ENCODE assay signal across 16 mouse cellular contexts in genomic region chr5:77434060-77434459, GRCm38 (mm10). TPM values are rescaled to one million over a fixed set of nuclear protein-coding genes. Genes with fewer than 3 reads are reported as not detected.
A peak's percentile ranks its signal among the peaks of the same experiment; 100 is the strongest.
DNase-seq lines count a peak whose midpoint lies in the region; ATAC-seq and TF ChIP-seq lines count a peak whose summit lies in the region.
"Had no signal": no experiment of that assay in that cellular context is flagged by ENCODE, and none has a peak within 500 bp of the region (broad histone marks: within the 10 kb centered on the region; RNA-seq: fewer than 3 reads in every experiment).

No protein-coding gene starts in this region.

- WGBS in liver, adult 2 months: 16% methylated on average over 11 of the region's 11 CpGs
- 57% methylated on average over 11 of the region's 11 CpGs for WGBS in intestine, embryonic 16.5 days

- H3K4me2 ChIP-seq in intestine, embryonic 16.5 days (ENCODE audit: low read depth, low read length): no peak overlapping the region
- H3K4me2 ChIP-seq: heart, embryonic 15.5 days; hindbrain, embryonic 15.5 days; lung, embryonic 15.5 days; neural tube, embryonic 15.5 days had no signal

- no peak overlapping the region for H3K4me3 ChIP-seq in liver, adult 2 months (ENCODE audit: insufficient read depth, low read depth, low read length)
- H3K4me3 ChIP-seq in intestine, embryonic 16.5 days (ENCODE audit: low read length): no peak overlapping the region
- H3K4me3 ChIP-seq: heart, embryonic 15.5 days; hindbrain, embryonic 15.5 days; lung, embryonic 15.5 days; megakaryocyte, embryonic 14.5 days; neural tube, embryonic 15.5 days had no signal

- TF ChIP-seq POLR2A in liver, adult 2 months (IDR thresholded peaks at IDR 0.05; ENCODE audit: extremely low read depth, insufficient read depth, low read length): no peak

- ATAC-seq in intestine, embryonic 16.5 days: peak; percentile 38; the same call in 1 of the 2 replicates
- ATAC-seq: forebrain, postnatal 0 days had no signal

- H3K79me2 ChIP-seq in liver, adult 2 months (ENCODE audit: control insufficient read depth, insufficient read depth, low read length): no peaks in the 10 kb centered on the region

- no peaks in the 10 kb centered on the region for H3K27me3 ChIP-seq in liver, adult 2 months (ENCODE audit: control insufficient read depth, insufficient read depth, low read length)
- H3K27me3 ChIP-seq in intestine, embryonic 16.5 days (replicated peaks; ENCODE audit: control insufficient read depth, insufficient read depth, low read length): no peaks in the 10 kb centered on the region
- H3K27me3 ChIP-seq: heart, embryonic 15.5 days; hindbrain, embryonic 15.5 days; lung, embryonic 15.5 days; neural tube, embryonic 15.5 days had no signal

- DNase-seq in liver, adult 2 months (ENCODE audit: extremely low read depth, low read depth, low spot score): peak; percentile 48
- DNase-seq in liver: no peak
- peak; percentile 26 for DNase-seq in kidney, postnatal 10 days
- DNase-seq in yolk sac, embryonic 10.5 days (ENCODE audit: low spot score): peak; percentile 72
- no peak for DNase-seq in heart, postnatal 10 days
- no peak for DNase-seq in neural tube, embryonic 10.5 days (ENCODE audit: extremely low spot score, low spot score)
- DNase-seq: cerebellum, adult 8-10 months; forebrain, postnatal 0 days; left cerebral cortex, postnatal 4 days; retina, postnatal 1 day had no signal

- intact Hi-C loops in heart, postnatal 10 days (cut with DNase I): no loop called here

- no peaks in the 10 kb centered on the region for H3K9me3 ChIP-seq in intestine, embryonic 16.5 days (ENCODE audit: control insufficient read depth, low read length)
- H3K9me3 ChIP-seq: heart, embryonic 15.5 days; hindbrain, embryonic 15.5 days; lung, embryonic 15.5 days; neural tube, embryonic 15.5 days had no signal

- H3K9ac ChIP-seq in liver, adult 2 months (ENCODE audit: low read depth, low read length): no peak overlapping the region
- no peak overlapping the region for H3K9ac ChIP-seq in intestine, embryonic 16.5 days (ENCODE audit: low read depth, low read length)
- H3K9ac ChIP-seq: forebrain, postnatal 0 days; heart, embryonic 15.5 days; hindbrain, embryonic 15.5 days; lung, embryonic 15.5 days; neural tube, embryonic 15.5 days had no signal

- H3K4me1 ChIP-seq in liver, adult 2 months (ENCODE audit: control insufficient read depth, insufficient read depth, low read length): peaks cover 2% of the 10 kb centered on the region
- H3K4me1 ChIP-seq in intestine, embryonic 16.5 days (ENCODE audit: control insufficient read depth, insufficient read depth, low read length): no peaks in the 10 kb centered on the region
- H3K4me1 ChIP-seq: heart, embryonic 15.5 days; hindbrain, embryonic 15.5 days; lung, embryonic 15.5 days; megakaryocyte, embryonic 14.5 days had no signal

- H3K27ac ChIP-seq in liver, adult 2 months (replicated peaks; ENCODE audit: insufficient read depth, low read depth, low read length): no peak overlapping the region
- no peak overlapping the region for H3K27ac ChIP-seq in intestine, embryonic 16.5 days (ENCODE audit: low read length)
- H3K27ac ChIP-seq: heart, embryonic 15.5 days; hindbrain, embryonic 15.5 days; lung, embryonic 15.5 days; neural tube, embryonic 15.5 days had no signal

- no peaks in the 10 kb centered on the region for H3K36me3 ChIP-seq in liver, adult 2 months (ENCODE audit: control insufficient read depth, insufficient read depth, low read length)
- no peaks in the 10 kb centered on the region for H3K36me3 ChIP-seq in intestine, embryonic 16.5 days (ENCODE audit: control insufficient read depth, insufficient read depth, low read length)
- H3K36me3 ChIP-seq: heart, embryonic 15.5 days; hindbrain, embryonic 15.5 days; lung, embryonic 15.5 days; neural tube, embryonic 15.5 days had no signal

- no peak for TF ChIP-seq CTCF in liver, adult 2 months (IDR thresholded peaks at IDR 0.05; ENCODE audit: low read depth, low read length)

RNA-seq across cellular contexts. Expression of gene Igfbp7, which starts 26.2 kb away (rescaled TPM):
- 69.7 and 96.6 TPM in 2 replicates for total RNA-seq in liver, adult 2 months (2014; rRNA removed)
- 336 and 387 TPM in 2 replicates for polyA plus RNA-seq in liver, adult 2 months (2012; rRNA removed)
- polyA plus RNA-seq in intestine, embryonic 16.5 days (2015; fragmentation: Nextera tagmentation; extraction: Ambion mirVana): 85.2 and 109 TPM in 2 replicates
- total RNA-seq in heart, postnatal 10 days (2021): 100 to 1,000 TPM; 435 to 466 TPM

Comparison
In these comparisons a context has a peak if more than half of its experiments do, and no peak if none do; other contexts are left out.
1. DNase-seq: peak in liver, adult 2 months (single experiment), kidney, postnatal 10 days (single experiment) and yolk sac, embryonic 10.5 days (single experiment); none in liver (single experiment), heart, postnatal 10 days (0 of 2) and neural tube, embryonic 10.5 days (single experiment).